Mouse (Mus musculus): ENCODE measurements around the gene Olfr273. TPM values are rescaled to one million over a fixed set of nuclear protein-coding genes. Genes with fewer than 3 reads are reported as not detected.
"Not testable (repeated sequence)": the region's sequence is repeated elsewhere in the genome, so short reads cannot be mapped to it uniquely, and the experiment has no call there.

Olfr273 gene
- not detected in 2 replicates for polyA plus RNA-seq (2016; fragmentation: Nextera tagmentation; extraction: Ambion mirVana)

DNA sequence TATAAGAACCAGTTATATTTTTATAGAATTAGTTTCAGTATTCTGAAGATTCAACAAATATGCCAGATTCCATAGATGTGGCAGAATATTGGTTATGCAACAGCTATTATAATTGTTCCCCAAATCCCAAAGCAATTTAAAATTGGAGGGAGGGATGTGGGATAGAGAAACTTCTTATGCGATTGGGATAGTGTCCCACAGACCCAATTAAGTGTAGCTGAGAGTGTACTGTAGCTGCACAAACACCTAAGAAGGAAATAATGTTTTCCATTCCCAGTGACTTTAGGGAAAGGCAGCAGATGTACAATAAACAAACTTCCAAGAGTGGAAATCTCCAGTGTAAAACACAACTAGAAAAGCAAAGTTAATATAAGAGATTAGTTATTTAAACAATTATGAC lies at the start of gene Olfr273:
Olfr273 (minus strand) TSS at position 101 of the 400 bp plus-strand sequence.
- no peak for DNase-seq (ENCODE audit: low spot score)
- H3K9me3 ChIP-seq (replicated peaks) = no peaks in the 10 kb centered on the region
- H3K36me3 ChIP-seq = no peaks in the 10 kb centered on the region
- WGBS = 92% methylated on average over 1 of the region's 1 CpGs
- no peak within 1 kb of the TSS for H3K27ac ChIP-seq
- no peak within 1 kb of the TSS for H3K4me3 ChIP-seq
- no peaks in the 10 kb centered on the region for H3K27me3 ChIP-seq (ENCODE audit: low read depth, poor library complexity, severe bottlenecking)
- no peaks in the 10 kb centered on the region for H3K4me1 ChIP-seq

- WGBS = 95% methylated on average over 9 of the region's 9 CpGs
- Histone ChIP-seq H3K27ac (no peak overlapping the region), H3K27me3 (ENCODE audit: low read depth, poor library complexity, severe bottlenecking) (no peaks in the 10 kb centered on the region), H3K9me3 (replicated peaks) (no peaks in the 10 kb centered on the region), H3K4me3 (no peak overlapping the region), H3K4me1 (no peaks in the 10 kb centered on the region), H3K36me3 (no peaks in the 10 kb centered on the region)
- DNase-seq (ENCODE audit: low spot score) = no peak
Measured at GRCm38 (mm10) chr4:52864156-52864555, 5.1 kb upstream of the Olfr273 start.

DNA sequence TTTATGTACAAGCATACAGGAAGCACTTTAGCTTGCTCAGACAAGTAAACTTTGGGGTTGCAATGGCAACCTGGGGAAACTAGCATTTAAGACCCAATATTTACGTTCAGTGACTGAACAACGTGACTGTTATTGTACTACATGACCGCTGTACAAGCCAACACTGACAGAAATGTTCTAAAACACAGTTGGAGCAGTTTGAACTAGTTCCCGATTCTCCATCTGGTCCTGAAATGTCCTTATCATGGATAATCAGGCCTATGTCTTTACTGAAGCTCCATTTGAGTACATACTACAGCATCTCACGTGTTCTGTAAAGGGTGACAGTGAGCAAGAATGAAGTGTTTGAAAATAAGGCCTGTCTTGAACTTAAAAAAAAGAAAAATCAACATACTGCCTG lies 9.4 kb downstream of the Olfr273 start:
- H3K4me3 ChIP-seq = no peak overlapping the region
- no peak for DNase-seq (ENCODE audit: low spot score)
- H3K4me1 ChIP-seq = no peaks in the 10 kb centered on the region
- no peaks in the 10 kb centered on the region for H3K36me3 ChIP-seq
- H3K27ac ChIP-seq = no peak overlapping the region
- WGBS = 91% methylated on average over 5 of the region's 5 CpGs
- H3K27me3 ChIP-seq (ENCODE audit: low read depth, poor library complexity, severe bottlenecking) = no peaks in the 10 kb centered on the region
- no peaks in the 10 kb centered on the region for H3K9me3 ChIP-seq (replicated peaks)

DNA sequence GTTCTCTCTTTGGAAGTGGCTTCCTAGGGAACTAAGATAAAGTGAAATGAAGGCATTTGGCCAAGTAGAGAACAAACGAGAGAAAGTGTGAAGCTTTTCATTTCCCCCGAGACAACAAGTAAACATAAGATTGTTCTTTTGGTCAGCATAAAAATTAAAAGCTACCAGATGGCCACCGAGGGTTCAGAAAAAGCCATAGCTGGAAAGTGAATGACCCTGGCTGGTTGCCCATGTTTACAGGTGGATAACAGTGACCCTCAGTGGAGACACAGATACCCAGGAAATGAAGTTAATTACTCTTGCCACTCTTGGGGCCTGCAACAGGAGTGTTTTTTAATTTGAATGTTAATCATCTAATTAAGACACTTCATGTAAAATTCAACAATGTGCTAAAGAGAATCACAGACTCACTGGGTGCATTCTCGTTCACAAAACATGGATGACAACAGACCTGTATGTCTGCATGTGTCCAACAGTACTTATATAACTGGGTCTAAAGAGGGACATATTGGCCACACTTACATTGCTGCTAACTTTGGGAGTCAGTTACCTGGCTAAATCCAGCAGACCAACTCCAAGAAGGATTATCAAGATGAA lies 9.9 kb downstream of the Olfr273 start:
- Histone ChIP-seq H3K9me3 (replicated peaks) (no peaks in the 10 kb centered on the region), H3K4me1 (no peaks in the 10 kb centered on the region), H3K27me3 (ENCODE audit: low read depth, poor library complexity, severe bottlenecking) (no peaks in the 10 kb centered on the region), H3K36me3 (no peaks in the 10 kb centered on the region), H3K4me3 (no peak overlapping the region), H3K27ac (no peak overlapping the region)
- no peak for DNase-seq (ENCODE audit: low spot score)
- WGBS = 69% methylated on average over 4 of the region's 4 CpGs

DNA sequence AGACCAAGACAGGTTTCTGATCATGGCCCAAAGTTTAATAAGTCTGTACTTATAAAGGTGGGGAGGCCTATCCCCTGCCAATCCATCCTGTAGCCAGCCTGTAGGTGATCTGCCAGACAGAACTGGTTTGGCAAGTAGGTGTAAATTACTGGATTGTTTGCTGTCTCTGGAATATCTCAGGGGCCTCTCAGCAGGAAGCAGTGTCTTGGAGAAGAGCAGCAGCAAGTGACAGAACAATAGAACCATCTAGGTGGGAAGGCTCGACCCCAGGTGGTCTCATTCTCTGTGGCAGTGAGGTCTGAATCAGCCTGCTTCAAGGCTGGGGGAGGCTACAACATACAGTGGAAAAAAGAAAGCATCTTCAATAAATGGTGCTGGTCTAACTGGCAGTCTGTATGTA lies 13.6 kb downstream of the Olfr273 start:
- H3K9me3 ChIP-seq (replicated peaks); H3K27me3 ChIP-seq (ENCODE audit: low read depth, poor library complexity, severe bottlenecking); H3K4me3 ChIP-seq; DNase-seq (ENCODE audit: low spot score); H3K4me1 ChIP-seq; H3K27ac ChIP-seq; H3K36me3 ChIP-seq: not testable (repeated sequence)
- 25% methylated on average over 1 of the region's 1 CpGs for WGBS

GRCm38 (mm10) chr4:52821375-52821774 lies 37.7 kb downstream of the Olfr273 start:
- Histone ChIP-seq H3K9me3 (replicated peaks) (no peaks in the 10 kb centered on the region), H3K4me3 (no peak overlapping the region), H3K36me3 (no peaks in the 10 kb centered on the region), H3K27me3 (ENCODE audit: low read depth, poor library complexity, severe bottlenecking) (no peaks in the 10 kb centered on the region), H3K4me1 (no peaks in the 10 kb centered on the region), H3K27ac (no peak overlapping the region)
- WGBS = 96% methylated on average over 11 of the region's 11 CpGs
- no peak for DNase-seq (ENCODE audit: low spot score)

- 91% methylated on average over 2 of the region's 2 CpGs for WGBS
Measured at GRCm38 (mm10) chr4:52814304-52814703, 44.7 kb downstream of the Olfr273 start, which contains the start of gene Olfr275. Gene Olfr275 (plus strand): TSS chr4:52814604.

DNA sequence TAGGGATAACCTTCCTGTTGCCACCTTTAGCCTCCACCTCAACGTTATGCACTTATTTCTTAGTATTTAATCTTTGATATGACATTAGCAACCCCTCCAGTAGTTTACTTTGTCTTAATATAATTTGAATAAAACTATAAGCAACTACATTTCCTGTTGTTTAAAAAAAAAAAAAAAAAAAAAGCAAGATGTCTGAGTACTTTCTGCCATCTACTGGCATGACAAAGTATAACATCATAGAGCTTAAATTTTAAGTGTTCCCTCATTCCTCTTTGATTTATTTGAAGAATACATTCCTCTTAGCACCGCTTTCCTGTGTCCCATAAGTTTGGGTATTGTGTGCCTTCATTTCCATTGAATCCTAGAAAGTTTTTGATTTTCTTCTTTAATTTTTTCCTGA lies 47.2 kb downstream of the Olfr273 start:
- H3K9me3 ChIP-seq (replicated peaks) = no peaks in the 10 kb centered on the region
- 43% methylated on average over 2 of the region's 2 CpGs for WGBS
- no peaks in the 10 kb centered on the region for H3K4me1 ChIP-seq
- H3K27ac ChIP-seq = no peak overlapping the region
- no peaks in the 10 kb centered on the region for H3K36me3 ChIP-seq
- no peak overlapping the region for H3K4me3 ChIP-seq
- no peaks in the 10 kb centered on the region for H3K27me3 ChIP-seq (ENCODE audit: low read depth, poor library complexity, severe bottlenecking)
- DNase-seq (ENCODE audit: low spot score) = no peak

More at GRCm38 (mm10) chr4:52814304-52814703, 44.7 kb downstream of the Olfr273 start, which contains the start of gene Olfr275:
- no peaks in the 10 kb centered on the region for H3K9me3 ChIP-seq (replicated peaks)
- no peak for DNase-seq (ENCODE audit: low spot score)
- H3K4me3 ChIP-seq = no peak within 1 kb of the TSS
- H3K36me3 ChIP-seq = no peaks in the 10 kb centered on the region
- no peak within 1 kb of the TSS for H3K27ac ChIP-seq
- no peaks in the 10 kb centered on the region for H3K27me3 ChIP-seq (ENCODE audit: low read depth, poor library complexity, severe bottlenecking)
- H3K4me1 ChIP-seq = no peaks in the 10 kb centered on the region

Other genes starting within 250 kb of the Olfr273 start
- gene Olfr275, start 44.6 kb downstream of the Olfr273 start, polyA plus RNA-seq (2016; fragmentation: Nextera tagmentation; extraction: Ambion mirVana) = not detected in 2 replicates
- not detected in 2 replicates for gene Olfr272, start 59.9 kb upstream of the Olfr273 start, polyA plus RNA-seq (2016; fragmentation: Nextera tagmentation; extraction: Ambion mirVana)
- not detected in 2 replicates for gene Olfr270, start 105.3 kb upstream of the Olfr273 start, polyA plus RNA-seq (2016; fragmentation: Nextera tagmentation; extraction: Ambion mirVana)
- gene Nipsnap3a, start 130.0 kb upstream of the Olfr273 start, polyA plus RNA-seq (2016; fragmentation: Nextera tagmentation; extraction: Ambion mirVana) = not detected in 2 replicates
- 59.1 and 62.4 TPM in 2 replicates for gene Nipsnap3b, start 152.6 kb upstream of the Olfr273 start, polyA plus RNA-seq (2016; fragmentation: Nextera tagmentation; extraction: Ambion mirVana)